Mouse (Mus musculus) embryonic facial prominence, embryonic 15.5 days (tissue): ENCODE results near the gene Asic4. TPM values are rescaled to one million over a fixed set of nuclear protein-coding genes. Genes with fewer than 3 reads are reported as not detected.

ENCODE experiments used
- ATAC-seq: fragments of 200-750 bp; cut with Nextera tagmentation; 2 replicates; pipeline ENCODE4 v1.8.0; 2017; ENCODE audit warnings: low read depth, moderate TSS enrichment; ENCODE audit not compliant: insufficient number of reproducible peaks, low FRiP score, low TSS enrichment
- H3K27ac ChIP-seq: fragments of 300-500 bp; sonication (generic); replicated peaks from 2 replicates; pipeline ENCODE4 v1.5.1; 2015; ENCODE audit warnings: mild to moderate bottlenecking, inconsistent platforms
- H3K27me3 ChIP-seq: fragments of 300-500 bp; sonication (generic); 2 replicates; pipeline ENCODE4 v1.6.1; 2015; ENCODE audit warnings: inconsistent platforms
- H3K36me3 ChIP-seq: fragments of 300-500 bp; sonication (generic); 2 replicates; pipeline ENCODE4 v1.6.1; 2015; ENCODE audit warnings: mild to moderate bottlenecking, inconsistent platforms
- H3K4me1 ChIP-seq: fragments of 300-500 bp; sonication (generic); 2 replicates; pipeline ENCODE4 v1.6.1; 2015; ENCODE audit warnings: inconsistent platforms
- H3K4me2 ChIP-seq: fragments of 300-500 bp; sonication (generic); replicated peaks from 2 replicates; pipeline ENCODE4 v1.6.1; 2015; ENCODE audit warnings: mild to moderate bottlenecking, inconsistent platforms
- H3K4me3 ChIP-seq: fragments of 300-500 bp; sonication (generic); replicated peaks from 2 replicates; pipeline ENCODE4 v1.5.1; 2015; ENCODE audit warnings: mild to moderate bottlenecking, inconsistent platforms
- H3K9ac ChIP-seq: fragments of 300-500 bp; sonication (generic); 2 replicates; pipeline ENCODE4 v1.6.1; 2015; ENCODE audit warnings: inconsistent platforms
- H3K9me3 ChIP-seq: fragments of 300-500 bp; sonication (generic); replicated peaks from 2 replicates; pipeline ENCODE4 v1.6.1; 2016; ENCODE audit warnings: inconsistent platforms
- WGBS: fragments of 180-500 bp; shearing (Covaris S2); methylation state at CpG from one replicate; pipeline ENCODE4 v1.1.7; 2015; 5-methylcytosine and 5-hydroxymethylcytosine counted together
- polyA plus RNA-seq: library from polyadenylated mRNA; unstranded; fragments of >200 nt; fragmentation: Nextera tagmentation; extraction: Ambion mirVana; gene quantifications from 2 replicates; pipeline ENCODE4 v1.2.1, GENCODE M21; 2015

Asic4 gene
- polyA plus RNA-seq, 1 experiment from 2014 or later, result 0.65 TPM

DNA sequence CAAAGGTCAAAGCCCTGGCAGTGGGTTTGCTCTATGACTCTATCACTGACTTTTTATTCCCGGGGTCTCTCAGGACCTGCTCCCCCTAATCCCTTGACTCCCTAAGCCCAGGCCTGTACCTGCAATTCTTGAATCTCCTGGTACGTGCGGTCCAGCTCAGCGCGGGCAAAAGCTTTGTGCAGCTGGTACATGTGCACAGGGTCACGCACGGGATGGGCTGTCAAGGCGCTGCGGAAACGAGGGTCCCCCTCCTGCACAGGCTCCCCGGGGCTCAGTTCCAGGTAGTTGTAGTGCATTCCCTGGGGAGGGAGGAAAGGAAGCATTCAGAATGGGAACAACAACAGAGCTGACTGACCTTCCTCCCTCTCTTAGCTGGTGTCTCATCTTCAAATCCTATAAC, 26.2 kb downstream of the Asic4 start:
- H3K4me1 ChIP-seq, result peaks cover 35% of the 10 kb centered on the region
- peaks cover 46% of the 10 kb centered on the region for H3K36me3 ChIP-seq
- H3K4me3 ChIP-seq, result no peak overlapping the region
- peaks cover 15% of the 10 kb centered on the region; the same call in 1 of the 2 replicates for H3K27me3 ChIP-seq
- H3K4me2 ChIP-seq, result no peak overlapping the region
- no peaks in the 10 kb centered on the region for H3K9me3 ChIP-seq
- 92% methylated on average over 11 of the region's 11 CpGs for WGBS
- no peak for ATAC-seq
- no peak overlapping the region for H3K9ac ChIP-seq
- H3K27ac ChIP-seq, result no peak overlapping the region

DNA sequence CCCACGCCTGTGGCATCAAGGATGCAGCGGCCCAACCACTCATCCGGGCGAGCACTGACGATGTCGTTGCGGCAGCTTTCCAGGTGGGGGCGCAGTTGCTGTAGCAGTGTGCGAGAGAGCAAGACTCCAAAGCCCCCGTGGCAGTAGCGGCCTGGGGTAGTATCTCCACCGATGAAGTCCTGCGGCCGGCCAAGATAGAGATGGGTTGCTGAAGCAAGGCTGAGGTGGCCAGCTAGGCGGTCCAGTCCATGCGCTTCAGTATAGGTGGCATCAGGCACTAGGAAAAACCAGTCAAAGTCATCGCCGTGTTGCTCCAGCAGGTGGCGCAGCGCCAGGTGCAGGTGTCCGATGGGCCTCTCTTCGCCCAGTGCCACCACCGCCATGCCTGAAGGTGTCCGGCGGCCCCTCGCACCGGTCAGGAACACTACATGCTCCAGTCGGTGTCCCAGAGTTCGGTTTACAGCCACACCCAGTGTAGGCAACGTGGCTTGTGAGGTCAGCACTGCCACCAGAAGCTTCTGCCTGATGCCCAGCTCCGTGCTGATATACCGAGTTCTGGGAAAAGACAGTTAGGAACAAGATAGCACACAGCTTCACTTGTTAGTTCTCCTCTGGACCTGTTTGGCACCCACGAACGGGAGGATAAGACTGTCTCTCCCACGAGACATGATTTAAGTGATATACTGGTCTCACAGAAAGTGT, 27.2 kb downstream of the Asic4 start:
- H3K27ac ChIP-seq, result no peak overlapping the region
- H3K9ac ChIP-seq, result no peak overlapping the region
- ATAC-seq, result no peak
- peak overlapping the region; percentile 73 for H3K4me2 ChIP-seq
- peaks cover 24% of the 10 kb centered on the region for H3K27me3 ChIP-seq
- WGBS, result 10% methylated on average over 35 of the region's 35 CpGs
- H3K4me3 ChIP-seq, result peak overlapping the region; percentile 79
- no peaks in the 10 kb centered on the region for H3K9me3 ChIP-seq
- peaks cover 45% of the 10 kb centered on the region for H3K36me3 ChIP-seq
- peaks cover 35% of the 10 kb centered on the region for H3K4me1 ChIP-seq

DNA sequence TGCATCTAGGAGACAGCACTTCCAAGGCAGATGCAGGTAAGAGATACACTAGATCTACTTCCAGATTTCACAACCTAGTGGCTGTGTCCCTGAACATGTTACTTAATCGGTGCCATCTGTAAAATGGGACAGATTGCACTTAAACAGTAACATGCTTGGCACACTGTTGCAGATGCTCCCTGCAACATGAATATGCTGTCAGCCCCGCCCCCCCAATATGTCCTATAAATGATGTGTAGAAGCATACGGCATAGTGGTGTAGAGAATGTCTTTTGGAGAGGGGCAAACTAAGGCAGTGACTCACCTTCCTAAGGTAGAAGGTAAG, 27.7 kb downstream of the Asic4 start:
- H3K4me2 ChIP-seq, result peak overlapping the region; percentile 73
- peaks cover 35% of the 10 kb centered on the region for H3K4me1 ChIP-seq
- H3K9me3 ChIP-seq, result no peaks in the 10 kb centered on the region
- WGBS, result 42% methylated on average over 3 of the region's 3 CpGs
- H3K4me3 ChIP-seq, result peak overlapping the region; percentile 79
- peaks cover 29% of the 10 kb centered on the region for H3K27me3 ChIP-seq
- ATAC-seq, result no peak
- H3K9ac ChIP-seq, result no peak overlapping the region
- H3K27ac ChIP-seq, result no peak overlapping the region
- peaks cover 40% of the 10 kb centered on the region for H3K36me3 ChIP-seq

DNA sequence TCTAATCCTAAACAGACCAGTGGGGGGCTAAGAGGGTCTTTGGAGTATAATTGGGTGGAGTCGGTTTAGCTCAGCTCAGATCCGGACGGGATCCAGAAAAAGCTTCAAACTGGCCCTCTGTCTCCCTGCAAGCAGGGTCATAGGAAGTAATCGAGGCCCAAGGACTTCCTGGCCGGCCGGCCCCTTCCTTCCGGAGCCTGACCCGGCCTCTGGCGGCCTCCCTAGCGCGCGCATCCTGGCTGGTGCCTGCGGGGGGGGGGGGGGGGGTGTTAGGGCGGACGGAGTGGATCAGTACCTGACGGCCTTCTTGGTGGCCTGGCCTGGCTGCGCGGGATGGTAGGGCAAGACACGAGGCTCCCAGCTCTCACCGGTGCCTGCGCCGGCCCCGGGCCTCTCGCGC, 28.3 kb downstream of the Asic4 start:
- peaks cover 35% of the 10 kb centered on the region for H3K36me3 ChIP-seq
- peaks cover 35% of the 10 kb centered on the region for H3K27me3 ChIP-seq
- ATAC-seq, result no peak
- peak overlapping the region; percentile 54 for H3K9ac ChIP-seq
- peak overlapping the region; percentile 86 for H3K27ac ChIP-seq
- under 1% methylated on average over 20 of the region's 25 CpGs for WGBS
- H3K9me3 ChIP-seq, result no peaks in the 10 kb centered on the region
- H3K4me2 ChIP-seq, result peak overlapping the region; percentile 73
- H3K4me3 ChIP-seq, result peak overlapping the region; percentile 79
- peaks cover 35% of the 10 kb centered on the region for H3K4me1 ChIP-seq

DNA sequence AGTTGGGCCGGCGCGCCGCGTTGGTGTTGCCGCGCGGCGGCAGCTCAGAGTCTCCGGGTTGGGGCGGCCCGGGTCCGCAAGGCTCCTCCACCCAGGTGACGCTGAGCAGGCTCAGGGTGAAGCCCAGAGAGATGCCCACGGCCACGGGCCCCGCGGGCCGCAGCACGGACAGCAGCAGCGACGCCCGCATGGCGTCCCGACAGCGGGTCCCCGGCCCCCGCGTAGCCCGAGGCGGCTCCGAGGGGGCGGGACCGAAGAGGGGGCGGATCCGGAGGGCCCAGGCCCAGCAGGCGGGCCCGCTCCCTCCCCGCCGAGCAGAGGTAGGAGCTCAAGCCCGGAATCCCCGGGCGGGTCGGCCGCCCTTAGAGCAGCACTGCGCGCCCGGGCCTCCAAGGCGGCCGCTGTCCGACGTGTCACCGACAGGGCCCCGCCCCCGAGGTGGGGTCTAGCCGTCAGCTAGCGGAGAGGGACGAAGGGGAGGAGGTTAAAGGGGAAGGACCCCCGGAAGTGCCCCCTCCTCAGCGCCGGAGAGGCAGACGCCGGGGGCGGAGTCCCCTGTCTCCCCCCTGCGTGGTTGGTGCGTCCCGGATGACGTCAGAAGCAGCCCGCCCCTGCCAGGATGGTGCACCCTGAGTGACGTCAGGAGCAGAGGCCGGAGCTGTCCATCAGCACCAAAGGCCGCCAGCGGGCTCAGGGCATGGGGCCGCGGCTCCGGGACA, 28.8 kb downstream of the Asic4 start, which contains the start of the genes Chpf and Tmem198:
Gene Chpf, minus strand, starts transcription at position 392 of the 719 bp plus-strand sequence.
Gene Tmem198, plus strand, starts transcription at position 617 of the 719 bp plus-strand sequence.
- under 1% methylated on average over 75 of the region's 76 CpGs for WGBS
- Histone ChIP-seq H3K4me2 (peak within 1 kb of the TSS; percentile 73), H3K9ac (peak within 1 kb of the TSS; percentile 54), H3K27ac (peak within 1 kb of the TSS; percentile 86), H3K4me1 (peaks cover 32% of the 10 kb centered on the region), H3K4me3 (peak within 1 kb of the TSS; percentile 79), H3K36me3 (peaks cover 30% of the 10 kb centered on the region), H3K9me3 (no peaks in the 10 kb centered on the region), H3K27me3 (peaks cover 40% of the 10 kb centered on the region)
- ATAC-seq, result peak; percentile 93

DNA sequence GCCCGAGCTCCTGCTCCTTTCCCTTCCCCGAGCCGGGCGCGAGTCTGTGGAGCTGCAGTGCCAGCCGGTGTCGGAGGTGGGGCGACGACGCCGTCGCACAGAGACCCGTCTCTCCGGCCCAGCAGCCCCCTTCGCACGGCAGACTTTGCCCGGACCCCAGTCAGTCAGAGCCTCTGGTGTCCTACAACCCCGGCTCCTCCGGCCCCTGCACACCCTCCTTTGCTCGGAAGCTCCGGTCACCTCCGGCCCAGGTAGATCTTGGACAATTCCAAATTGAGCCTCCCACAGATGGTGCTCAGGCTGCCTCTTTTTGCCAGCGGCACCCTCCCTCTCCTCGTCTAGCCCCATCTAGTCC, 29.4 kb downstream of the Asic4 start:
- peak overlapping the region; percentile 73 for H3K4me2 ChIP-seq
- no peaks in the 10 kb centered on the region for H3K9me3 ChIP-seq
- no peak overlapping the region for H3K27ac ChIP-seq
- peaks cover 30% of the 10 kb centered on the region for H3K4me1 ChIP-seq
- no peak for ATAC-seq
- peaks cover 25% of the 10 kb centered on the region for H3K36me3 ChIP-seq
- 1% methylated on average over 24 of the region's 24 CpGs for WGBS
- 0 out of 2 replicates have a peak overlapping the region, but pooled peaks have one; percentile 1 for H3K9ac ChIP-seq
- peaks cover 46% of the 10 kb centered on the region for H3K27me3 ChIP-seq
- peak overlapping the region; percentile 79 for H3K4me3 ChIP-seq

DNA sequence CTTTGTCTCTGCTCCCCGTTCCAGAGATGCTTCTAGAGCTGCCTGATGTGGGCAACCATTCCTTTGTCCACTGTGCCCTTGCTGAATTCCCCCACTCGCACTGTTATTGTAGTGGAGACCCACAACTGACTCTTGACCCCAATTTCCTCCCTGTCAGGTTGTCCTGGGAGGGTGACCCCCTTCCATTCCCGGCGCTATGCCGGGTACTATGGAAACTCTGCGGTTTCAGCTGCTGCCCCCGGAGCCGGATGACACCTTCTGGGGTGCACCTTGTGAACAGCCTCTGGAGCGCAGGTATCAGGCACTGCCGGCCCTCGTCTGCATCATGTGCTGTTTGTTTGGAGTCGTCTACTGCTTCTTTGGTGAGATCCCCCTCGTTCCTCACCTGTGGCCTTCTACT, 29.8 kb downstream of the Asic4 start:
- Histone ChIP-seq H3K4me3 (peak overlapping the region; percentile 79), H3K9ac (no peak overlapping the region), H3K27me3 (peaks cover 50% of the 10 kb centered on the region), H3K4me1 (peaks cover 26% of the 10 kb centered on the region), H3K9me3 (no peaks in the 10 kb centered on the region), H3K4me2 (peak overlapping the region; percentile 73), H3K36me3 (peaks cover 21% of the 10 kb centered on the region), H3K27ac (no peak overlapping the region)
- no peak for ATAC-seq
- WGBS, result 17% methylated on average over 13 of the region's 13 CpGs

DNA sequence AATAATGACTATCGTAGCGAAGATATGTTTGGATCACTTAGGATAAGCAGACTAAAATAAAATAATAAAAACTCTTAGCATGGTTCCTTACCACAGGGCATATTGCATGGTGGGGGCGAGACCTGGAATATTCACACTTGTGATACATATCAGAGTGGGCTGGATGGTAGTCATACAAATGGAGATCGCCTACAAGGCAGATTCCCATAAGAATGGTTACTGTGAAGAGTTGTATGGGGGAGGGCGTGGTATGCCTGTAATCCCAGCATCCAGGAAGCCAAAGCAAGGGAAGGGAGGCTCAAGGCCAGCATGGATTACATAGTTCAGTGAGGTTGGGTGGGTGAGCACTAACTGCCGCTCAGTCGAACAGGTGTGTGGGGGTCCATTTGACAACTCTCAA, 30.5 kb downstream of the Asic4 start:
- no peak overlapping the region for H3K9ac ChIP-seq
- no peak overlapping the region for H3K4me3 ChIP-seq
- H3K9me3 ChIP-seq, result no peaks in the 10 kb centered on the region
- H3K4me1 ChIP-seq, result peaks cover 26% of the 10 kb centered on the region
- no peak for ATAC-seq
- WGBS, result 83% methylated on average over 7 of the region's 7 CpGs
- peaks cover 57% of the 10 kb centered on the region for H3K27me3 ChIP-seq
- no peak overlapping the region for H3K4me2 ChIP-seq
- H3K36me3 ChIP-seq, result peaks cover 14% of the 10 kb centered on the region
- H3K27ac ChIP-seq, result no peak overlapping the region

DNA sequence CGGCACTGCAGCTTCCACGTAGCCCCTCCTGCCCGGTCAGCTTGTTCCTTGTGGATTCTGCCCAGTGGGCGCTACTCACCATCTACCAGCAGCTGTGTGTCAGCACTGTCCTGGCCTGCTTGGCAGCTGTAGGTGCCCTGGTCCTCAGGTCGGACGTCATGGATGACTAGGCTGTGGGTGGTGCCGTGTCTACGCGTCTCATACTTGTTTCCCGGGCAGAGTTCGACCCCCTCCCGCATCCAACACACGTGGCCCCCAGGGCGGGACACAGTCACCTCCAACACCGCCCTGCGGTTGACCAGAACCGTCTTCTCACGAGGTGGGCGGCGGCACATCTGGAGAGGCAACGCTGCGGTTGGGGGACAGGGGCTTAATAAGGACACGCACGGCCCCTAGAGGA, 36.3 kb downstream of the Asic4 start:
- ATAC-seq, result no peak
- H3K4me3 ChIP-seq, result peak overlapping the region; percentile 49; the same call in 1 of the 2 replicates
- H3K9me3 ChIP-seq, result no peaks in the 10 kb centered on the region
- peaks cover 17% of the 10 kb centered on the region for H3K36me3 ChIP-seq
- H3K27ac ChIP-seq, result no peak overlapping the region
- H3K4me2 ChIP-seq, result peak overlapping the region; percentile 81
- 11% methylated on average over 24 of the region's 24 CpGs for WGBS
- no peak overlapping the region for H3K9ac ChIP-seq
- peaks cover 17% of the 10 kb centered on the region for H3K4me1 ChIP-seq
- H3K27me3 ChIP-seq, result peaks cover 74% of the 10 kb centered on the region

DNA sequence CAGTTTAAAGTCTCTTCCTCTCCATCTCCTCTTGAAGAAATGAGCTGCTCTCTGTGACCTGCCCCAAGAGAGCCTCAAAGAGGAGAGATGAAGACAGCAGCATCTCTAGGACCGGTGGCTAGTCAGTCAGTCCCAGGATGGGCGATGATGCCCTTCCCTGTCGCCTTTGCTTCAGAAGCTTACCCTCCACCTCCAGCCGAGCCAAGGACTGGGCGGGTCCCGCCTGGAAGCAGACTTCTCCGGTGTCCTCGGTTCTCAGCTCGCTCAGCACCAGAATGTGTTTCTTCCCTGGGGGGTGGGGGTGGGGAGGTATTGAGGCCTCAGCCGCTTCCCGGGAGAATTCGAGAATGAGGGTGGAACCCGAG, 36.8 kb downstream of the Asic4 start:
- Histone ChIP-seq H3K4me2 (peak overlapping the region; percentile 81), H3K4me1 (peaks cover 17% of the 10 kb centered on the region), H3K36me3 (peaks cover 22% of the 10 kb centered on the region), H3K9me3 (no peaks in the 10 kb centered on the region), H3K4me3 (peak overlapping the region; percentile 49), H3K27ac (no peak overlapping the region), H3K9ac (no peak overlapping the region), H3K27me3 (peaks cover 71% of the 10 kb centered on the region)
- ATAC-seq, result no peak; the same call in 1 of the 2 replicates
- WGBS, result 2% methylated on average over 13 of the region's 13 CpGs

DNA sequence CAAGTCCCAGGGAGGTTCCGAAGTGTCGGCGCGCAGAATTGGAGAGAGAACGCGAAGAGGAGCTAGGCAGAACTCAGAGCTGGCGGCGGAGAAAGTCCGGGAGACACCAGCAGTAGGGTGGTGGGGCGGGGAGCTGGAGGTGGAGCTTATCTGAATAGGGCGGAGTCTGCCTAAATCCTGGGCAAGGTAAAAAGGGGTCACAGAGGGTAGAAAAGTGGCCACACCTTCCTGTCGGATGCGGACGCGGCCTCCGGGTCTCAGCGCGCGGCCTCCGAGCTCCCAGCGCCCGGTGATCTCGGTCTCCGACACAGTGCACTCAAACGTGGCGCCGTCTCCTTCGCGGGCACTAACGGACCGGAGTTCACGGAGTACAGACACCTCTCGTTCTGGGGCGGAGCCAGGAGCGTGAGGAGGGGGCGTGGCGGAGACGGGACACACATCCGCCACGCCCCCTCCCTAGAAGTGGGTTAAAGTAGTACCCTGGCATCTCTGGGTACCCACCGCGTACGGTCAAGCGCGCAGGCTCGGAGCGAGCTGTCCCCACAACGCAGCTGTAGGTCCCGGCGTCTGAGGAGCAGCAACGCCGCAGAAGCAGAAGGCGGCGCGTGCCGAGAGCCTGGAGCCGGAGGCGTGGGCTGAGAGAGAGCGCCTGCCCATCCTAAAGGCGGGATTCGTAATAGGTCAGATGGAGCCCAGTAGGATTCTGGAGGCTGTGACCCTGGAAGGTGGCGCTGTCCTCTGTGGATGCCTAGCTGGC, 37.3 kb downstream of the Asic4 start:
- no peaks in the 10 kb centered on the region for H3K9me3 ChIP-seq
- peaks cover 17% of the 10 kb centered on the region for H3K4me1 ChIP-seq
- peak overlapping the region; percentile 81 for H3K4me2 ChIP-seq
- no peak overlapping the region for H3K9ac ChIP-seq
- under 1% methylated on average over 62 of the region's 62 CpGs for WGBS
- ATAC-seq, result peak; percentile 63
- H3K4me3 ChIP-seq, result peak overlapping the region; percentile 49
- peaks cover 66% of the 10 kb centered on the region for H3K27me3 ChIP-seq
- peaks cover 28% of the 10 kb centered on the region for H3K36me3 ChIP-seq
- H3K27ac ChIP-seq, result no peak overlapping the region
